In genomic region chr7:99533600-99533999, GRCm38 (mm10) we compare ENCODE assay signal across 20 mouse cellular contexts. TPM values are rescaled to one million over a fixed set of nuclear protein-coding genes. Genes with fewer than 3 reads are reported as not detected.
A peak's percentile ranks its signal among the peaks of the same experiment; 100 is the strongest.
DNase-seq lines count a peak whose midpoint lies in the region; ATAC-seq lines count a peak whose summit lies in the region.
"Had no signal": no experiment of that assay in that cellular context is flagged by ENCODE, and none has a peak within 500 bp of the region (broad histone marks: within the 10 kb centered on the region; RNA-seq: fewer than 3 reads in every experiment).

No protein-coding gene starts in this region.

- H3K9ac ChIP-seq in midbrain, embryonic 11.5 days (ENCODE audit: low read length): no peak overlapping the region
- H3K9ac ChIP-seq in midbrain, embryonic 13.5 days (replicated peaks): no peak overlapping the region
- H3K9ac ChIP-seq in liver, embryonic 12.5 days: no peak overlapping the region
- H3K9ac ChIP-seq in neural tube, embryonic 14.5 days (replicated peaks; ENCODE audit: low read depth, low read length): no peak overlapping the region
- H3K9ac ChIP-seq: forebrain, embryonic 15.5 days; limb, embryonic 15.5 days; stomach, embryonic 15.5 days had no signal

- no peak overlapping the region for H3K27ac ChIP-seq in midbrain, embryonic 11.5 days (ENCODE audit: low read depth, low read length)
- H3K27ac ChIP-seq in midbrain, embryonic 13.5 days: no peak overlapping the region
- H3K27ac ChIP-seq in liver, embryonic 12.5 days: peak overlapping the region; percentile 97
- H3K27ac ChIP-seq in neural tube, embryonic 14.5 days (ENCODE audit: low read depth, low read length): peak overlapping the region; percentile 95
- H3K27ac ChIP-seq: limb, embryonic 15.5 days; stomach, embryonic 15.5 days had no signal

- no peaks in the 10 kb centered on the region for H3K9me3 ChIP-seq in midbrain, embryonic 11.5 days (ENCODE audit: control insufficient read depth, low read length)
- H3K9me3 ChIP-seq in midbrain, embryonic 13.5 days: no peaks in the 10 kb centered on the region
- no peaks in the 10 kb centered on the region for H3K9me3 ChIP-seq in liver, embryonic 12.5 days (replicated peaks)
- no peaks in the 10 kb centered on the region for H3K9me3 ChIP-seq in neural tube, embryonic 14.5 days (ENCODE audit: control insufficient read depth, low read length)
- H3K9me3 ChIP-seq: forebrain, embryonic 15.5 days; G1E; hindbrain, embryonic 13.5 days; limb, embryonic 15.5 days; stomach, embryonic 15.5 days had no signal

- H3K36me3 ChIP-seq in midbrain, embryonic 11.5 days (ENCODE audit: control insufficient read depth, insufficient read depth, low read length): no peaks in the 10 kb centered on the region
- H3K36me3 ChIP-seq in midbrain, embryonic 13.5 days: no peaks in the 10 kb centered on the region
- H3K36me3 ChIP-seq in liver, embryonic 12.5 days: peaks cover 5% of the 10 kb centered on the region; the same call in 1 of the 2 replicates
- no peaks in the 10 kb centered on the region for H3K36me3 ChIP-seq in neural tube, embryonic 14.5 days (ENCODE audit: control insufficient read depth, insufficient read depth, low read length)
- H3K36me3 ChIP-seq: forebrain, embryonic 15.5 days; hindbrain, embryonic 13.5 days; limb, embryonic 15.5 days; stomach, embryonic 15.5 days had no signal

- no peak overlapping the region for H3K4me3 ChIP-seq in midbrain, embryonic 11.5 days (ENCODE audit: low read depth, low read length)
- H3K4me3 ChIP-seq in midbrain, embryonic 13.5 days (replicated peaks): no peak overlapping the region
- H3K4me3 ChIP-seq in liver, embryonic 12.5 days: no peak overlapping the region
- no peak overlapping the region for H3K4me3 ChIP-seq in neural tube, embryonic 14.5 days (ENCODE audit: low read depth, low read length)
- H3K4me3 ChIP-seq: forebrain, embryonic 15.5 days; limb, embryonic 15.5 days; stomach, embryonic 15.5 days had no signal

- intact Hi-C loops in heart, postnatal 10 days (cut with DNase I): no loop called here

- DNase-seq in heart, adult 11 months: peak; percentile 92
- no peak for DNase-seq in heart, postnatal 10 days
- DNase-seq in midbrain, embryonic 11.5 days (ENCODE audit: low spot score, missing footprints): peak; percentile 8
- DNase-seq in layer of hippocampus, adult 11-12 months (ENCODE audit: low spot score): no peak
- DNase-seq in spleen, postnatal 4 days (ENCODE audit: low spot score in 2 of 2): no peak
- DNase-seq: cerebellum, adult 9-11 months; gastrocnemius, postnatal 14 days; layer of hippocampus, postnatal 36 days; right cerebral cortex, postnatal 25 days; thymus, adult 18-20 months had no signal

- no peaks in the 10 kb centered on the region for H3K27me3 ChIP-seq in midbrain, embryonic 11.5 days (ENCODE audit: control insufficient read depth, insufficient read depth, low read length)
- H3K27me3 ChIP-seq in midbrain, embryonic 13.5 days: no peaks in the 10 kb centered on the region; the same call in 1 of the 2 replicates
- H3K27me3 ChIP-seq in liver, embryonic 12.5 days (replicated peaks): no peaks in the 10 kb centered on the region
- no peaks in the 10 kb centered on the region for H3K27me3 ChIP-seq in neural tube, embryonic 14.5 days (ENCODE audit: control insufficient read depth, insufficient read depth, low read length)
- H3K27me3 ChIP-seq: forebrain, embryonic 15.5 days; hindbrain, embryonic 13.5 days; limb, embryonic 15.5 days; stomach, embryonic 15.5 days had no signal

- H3K4me2 ChIP-seq in midbrain, embryonic 11.5 days: no peak overlapping the region
- no peak overlapping the region for H3K4me2 ChIP-seq in midbrain, embryonic 13.5 days (replicated peaks)
- no peak overlapping the region for H3K4me2 ChIP-seq in liver, embryonic 12.5 days
- H3K4me2 ChIP-seq in neural tube, embryonic 14.5 days (ENCODE audit: low read depth, low read length): no peak overlapping the region
- H3K4me2 ChIP-seq: limb, embryonic 15.5 days; stomach, embryonic 15.5 days had no signal

- ATAC-seq in midbrain, embryonic 11.5 days (ENCODE audit: low FRiP score): no peak
- no peak for ATAC-seq in midbrain, embryonic 13.5 days
- ATAC-seq in liver, embryonic 12.5 days: no peak
- no peak for ATAC-seq in neural tube, embryonic 14.5 days (ENCODE audit: low read depth)
- ATAC-seq: forebrain, embryonic 15.5 days; intestine, postnatal 0 days; lung, postnatal 0 days had no signal

- H3K4me1 ChIP-seq in midbrain, embryonic 11.5 days (ENCODE audit: control insufficient read depth, insufficient read depth, low read length): peaks cover 14% of the 10 kb centered on the region
- peaks cover 40% of the 10 kb centered on the region for H3K4me1 ChIP-seq in midbrain, embryonic 13.5 days (replicated peaks)
- peaks cover 98% of the 10 kb centered on the region for H3K4me1 ChIP-seq in liver, embryonic 12.5 days
- H3K4me1 ChIP-seq in neural tube, embryonic 14.5 days (ENCODE audit: control insufficient read depth, insufficient read depth, low read length): peaks cover 30% of the 10 kb centered on the region

- 90% methylated on average over 7 of the region's 7 CpGs for WGBS in midbrain, embryonic 11.5 days
- WGBS in midbrain, embryonic 13.5 days: 92% methylated on average over 7 of the region's 7 CpGs
- WGBS in liver, embryonic 12.5 days (ENCODE audit: insufficient replicate concordance): 75% methylated on average over 7 of the region's 7 CpGs
- WGBS in neural tube, embryonic 14.5 days: 84% methylated on average over 7 of the region's 7 CpGs

RNA-seq across cellular contexts. Expression of gene Arrb1, which starts 1.7 kb away (rescaled TPM):
- total RNA-seq in heart, postnatal 10 days (2021): 10 to 100 TPM; 25.0 to 33.3 TPM
- 4.1 and 4.6 TPM in 2 replicates for polyA plus RNA-seq in midbrain, embryonic 11.5 days (2014; fragmentation: Nextera tagmentation; extraction: Ambion mirVana)
- 14.0 and 14.8 TPM in 2 replicates for polyA plus RNA-seq in midbrain, embryonic 13.5 days (2015; fragmentation: Nextera tagmentation; extraction: Ambion mirVana)
- polyA plus RNA-seq in liver, embryonic 12.5 days (2016; fragmentation: Nextera tagmentation; extraction: Ambion mirVana): 134 and 136 TPM in 2 replicates
- 9.9 and 11.5 TPM in 2 replicates for polyA plus RNA-seq in neural tube, embryonic 14.5 days (2014; fragmentation: Nextera tagmentation; extraction: Ambion mirVana)

RNA-seq across cellular contexts. Expression of gene Rps3, which starts 50.1 kb away (rescaled TPM):
- total RNA-seq in heart, postnatal 10 days (2021): 100 to 1,000 TPM; 380 to 408 TPM
- 716 and 724 TPM in 2 replicates for polyA plus RNA-seq in midbrain, embryonic 11.5 days (2014; fragmentation: Nextera tagmentation; extraction: Ambion mirVana)
- 531 and 554 TPM in 2 replicates for polyA plus RNA-seq in midbrain, embryonic 13.5 days (2015; fragmentation: Nextera tagmentation; extraction: Ambion mirVana)
- polyA plus RNA-seq in liver, embryonic 12.5 days (2016; fragmentation: Nextera tagmentation; extraction: Ambion mirVana): 688 TPM in 2 replicates
- 408 and 464 TPM in 2 replicates for polyA plus RNA-seq in neural tube, embryonic 14.5 days (2014; fragmentation: Nextera tagmentation; extraction: Ambion mirVana)

Comparison
In these comparisons a context has a peak if more than half of its experiments do, and no peak if none do; other contexts are left out.
1. DNase-seq: peak in heart, adult 11 months (single experiment) and midbrain, embryonic 11.5 days (single experiment); none in heart, postnatal 10 days (0 of 2), layer of hippocampus, adult 11-12 months (single experiment) and spleen, postnatal 4 days (0 of 2).
2. H3K27ac ChIP-seq: peak in liver, embryonic 12.5 days (single experiment) and neural tube, embryonic 14.5 days (single experiment); none in midbrain, embryonic 11.5 days (single experiment) and midbrain, embryonic 13.5 days (single experiment).